Mouse (Mus musculus) activated CD4-positive, CD25-positive, alpha-beta regulatory T cell, adult 9 weeks (primary cell): ENCODE results near the gene Camk2b. TPM values are rescaled to one million over a fixed set of nuclear protein-coding genes. Genes with fewer than 3 reads are reported as not detected.

ENCODE experiments used
- polyA plus RNA-seq: library from polyadenylated mRNA; unstranded; fragments of 100-300 nt; shearing (Covaris generic); gene quantifications from one replicate; pipeline ENCODE4 v1.2.1, GENCODE M21; 2017

Gene Camk2b
- polyA plus RNA-seq = 20.6 TPM

GRCm38 (mm10) chr11:6066176-6066575 lies at the start of gene Camk2b:
TSS of gene Camk2b (minus strand) at chr11:6066362.

DNA sequence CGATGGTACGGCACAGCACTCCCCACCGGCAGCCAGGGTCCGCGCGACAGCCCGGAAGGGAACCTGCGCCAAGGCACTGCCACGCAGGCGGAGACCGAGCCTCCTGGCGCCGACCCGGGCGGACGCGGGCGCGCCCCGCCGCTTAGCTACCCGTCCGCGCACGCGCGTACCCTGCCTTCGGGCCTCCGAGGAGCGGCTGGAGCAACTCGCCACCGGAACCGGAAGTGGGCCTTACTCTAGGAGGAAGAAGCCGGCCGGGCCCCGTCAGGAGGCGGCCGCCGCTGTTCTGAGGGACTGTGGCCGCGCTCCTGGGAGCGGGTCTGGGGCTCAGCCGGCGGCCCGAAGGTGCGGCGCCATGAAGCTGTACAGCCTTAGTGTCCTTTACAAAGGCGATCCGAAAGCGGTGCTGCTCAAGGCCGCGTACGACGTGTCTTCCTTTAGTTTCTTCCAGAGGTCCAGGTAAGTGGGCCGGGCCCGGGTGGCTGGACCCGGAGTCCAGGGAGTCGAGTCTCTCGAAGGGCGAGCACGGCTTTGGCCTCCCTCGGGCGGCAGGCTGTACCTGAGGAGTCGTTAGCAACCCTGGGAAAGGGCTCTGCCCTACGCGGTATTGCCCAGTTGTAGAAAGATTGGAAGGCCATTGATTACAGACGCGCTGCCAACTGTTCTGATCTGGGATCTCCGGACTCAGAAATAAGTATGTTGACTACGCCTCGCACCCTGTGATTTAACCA lies 110.5 kb downstream of the Camk2b start, which contains the start of gene Ykt6:
Gene Ykt6 (plus strand): TSS at position 148 of the 731 bp plus-strand sequence.

GRCm38 (mm10) chr11:5949586-5950352 lies 116.4 kb downstream of the Camk2b start, which contains the start of gene Gck:
TSS of gene Gck (minus strand) at chr11:5950081.

Other genes with a start within 250 kb of the Camk2b start
- 39.0 TPM for gene Polm, start 228.3 kb downstream of the Camk2b start, polyA plus RNA-seq
- gene Aebp1, start 204.4 kb downstream of the Camk2b start, polyA plus RNA-seq = 0.78 TPM
- gene Pold2, start 188.1 kb downstream of the Camk2b start, polyA plus RNA-seq = 67.9 TPM
- not detected for gene Myl7, start 167.6 kb downstream of the Camk2b start, polyA plus RNA-seq
- gene Gck, start 116.3 kb downstream of the Camk2b start, polyA plus RNA-seq = not detected
- 63.7 TPM for gene Ykt6, start 110.7 kb downstream of the Camk2b start, polyA plus RNA-seq
- gene A730071L15Rik, start 133.7 kb upstream of the Camk2b start, polyA plus RNA-seq = not detected
- gene Nudcd3, start 134.1 kb upstream of the Camk2b start, polyA plus RNA-seq = 51.3 TPM
- not detected for gene Npc1l1, start 163.8 kb upstream of the Camk2b start, polyA plus RNA-seq
- gene Ddx56, start 201.4 kb upstream of the Camk2b start, polyA plus RNA-seq = 75.1 TPM
- 64.2 TPM for gene Tmed4, start 208.5 kb upstream of the Camk2b start, polyA plus RNA-seq
- 205 TPM for gene Ogdh, start 225.3 kb upstream of the Camk2b start, polyA plus RNA-seq